Mouse (Mus musculus): ENCODE data around the gene Gstm7. TPM values are rescaled to one million over a fixed set of nuclear protein-coding genes. Genes with fewer than 3 reads are reported as not detected.
A peak's percentile ranks its signal among the peaks of the same experiment; 100 is the strongest.
"Not testable (repeated sequence)": the region's sequence is repeated elsewhere in the genome, so short reads cannot be mapped to it uniquely, and the experiment has no call there.

The Gstm7 gene
- polyA plus RNA-seq, 1 experiment from 2014 or later, result 38.9 TPM

GRCm38 (mm10) chr3:107916674-107917073 lies 14.9 kb downstream of the Gstm7 start:
- Histone ChIP-seq H3K4me2 (no peak overlapping the region), H3K27me3 (no peaks in the 10 kb centered on the region), H3K4me1 (replicated peaks) (no peaks in the 10 kb centered on the region), H3K27ac (no peak overlapping the region), H3K4me3 (replicated peaks) (no peak overlapping the region), H3K9ac (replicated peaks) (no peak overlapping the region), H3K36me3 (no peaks in the 10 kb centered on the region), H3K9me3 (no peaks in the 10 kb centered on the region)
- ATAC-seq (ENCODE audit: insufficient number of reproducible peaks, insufficient read depth, low FRiP score, low TSS enrichment, low read depth), result no peak
- WGBS, result 82% methylated on average over 15 of the region's 15 CpGs

DNA sequence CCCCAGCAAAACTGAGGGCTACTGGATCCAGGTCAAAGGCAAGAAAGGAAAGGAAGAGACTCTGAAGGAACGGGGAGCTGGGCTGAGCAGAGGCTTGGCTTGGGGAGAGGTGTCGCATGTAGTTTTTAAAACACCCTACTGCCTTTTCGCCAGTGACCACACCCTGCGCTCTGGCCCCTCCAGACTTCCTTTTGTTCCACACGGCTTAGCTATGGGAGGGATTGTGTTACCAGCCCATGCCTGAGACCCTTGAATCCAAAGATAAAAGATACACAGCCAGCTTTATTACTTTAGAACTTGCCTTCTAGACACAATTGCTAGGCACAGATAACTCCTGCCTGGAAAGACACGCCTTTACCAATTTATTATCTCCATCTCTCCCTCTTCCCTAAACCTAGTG lies 25.7 kb downstream of the Gstm7 start:
- no peak overlapping the region for H3K4me2 ChIP-seq
- H3K9ac ChIP-seq (replicated peaks), result no peak overlapping the region
- no peaks in the 10 kb centered on the region for H3K9me3 ChIP-seq
- H3K4me3 ChIP-seq (replicated peaks), result no peak overlapping the region
- no peaks in the 10 kb centered on the region for H3K27me3 ChIP-seq
- no peak for ATAC-seq (ENCODE audit: insufficient number of reproducible peaks, insufficient read depth, low FRiP score, low TSS enrichment, low read depth)
- WGBS, result 65% methylated on average over 6 of the region's 6 CpGs
- H3K36me3 ChIP-seq, result no peaks in the 10 kb centered on the region
- peaks cover 9% of the 10 kb centered on the region; the same call in 1 of the 2 replicates for H3K4me1 ChIP-seq (replicated peaks)
- no peak overlapping the region for H3K27ac ChIP-seq

DNA sequence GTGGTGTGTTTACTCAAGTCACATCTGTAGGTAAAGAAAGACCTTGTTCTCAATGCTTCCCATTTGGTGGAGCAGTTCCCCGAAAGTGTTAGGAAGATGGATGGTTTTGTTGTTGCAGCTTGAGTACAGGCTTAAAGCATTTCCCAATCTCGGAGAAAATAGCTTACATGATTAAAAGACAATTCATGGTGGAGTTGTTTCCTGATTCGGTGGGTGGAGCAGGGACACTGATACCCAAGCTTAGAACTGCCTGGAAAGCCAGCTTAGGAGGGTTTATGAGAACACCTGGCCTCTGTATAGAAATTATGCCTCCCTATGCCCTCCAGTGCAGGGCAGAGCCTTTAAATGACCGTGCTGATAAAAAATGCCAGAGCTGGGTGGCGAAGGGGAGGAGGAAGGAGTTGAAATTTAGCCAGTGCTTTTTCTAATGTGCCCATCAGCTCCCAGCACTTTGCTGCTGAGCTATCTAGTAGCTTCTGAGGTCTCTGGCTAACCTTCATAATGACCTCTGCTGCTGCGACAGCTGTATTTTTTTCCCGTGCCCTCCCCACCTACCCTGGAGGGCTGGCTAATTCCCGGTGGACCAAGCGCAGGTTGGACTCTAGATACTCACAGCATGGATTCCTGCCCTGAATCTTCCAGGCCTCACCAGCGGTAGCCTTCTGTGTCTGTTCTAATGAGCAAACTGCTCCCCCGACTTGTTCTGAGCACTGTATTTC lies 30.5 kb downstream of the Gstm7 start:
- WGBS, result 52% methylated on average over 11 of the region's 11 CpGs
- no peak for ATAC-seq (ENCODE audit: insufficient number of reproducible peaks, insufficient read depth, low FRiP score, low TSS enrichment, low read depth)
- Histone ChIP-seq H3K27ac (no peak overlapping the region), H3K9me3 (no peaks in the 10 kb centered on the region), H3K4me2 (no peak overlapping the region), H3K9ac (replicated peaks) (no peak overlapping the region), H3K27me3 (no peaks in the 10 kb centered on the region), H3K36me3 (peaks cover 24% of the 10 kb centered on the region), H3K4me1 (replicated peaks) (peaks cover 16% of the 10 kb centered on the region), H3K4me3 (replicated peaks) (no peak overlapping the region)

- 91% methylated on average over 13 of the region's 13 CpGs for WGBS
Measured at GRCm38 (mm10) chr3:107898691-107899090, 32.9 kb downstream of the Gstm7 start.

DNA sequence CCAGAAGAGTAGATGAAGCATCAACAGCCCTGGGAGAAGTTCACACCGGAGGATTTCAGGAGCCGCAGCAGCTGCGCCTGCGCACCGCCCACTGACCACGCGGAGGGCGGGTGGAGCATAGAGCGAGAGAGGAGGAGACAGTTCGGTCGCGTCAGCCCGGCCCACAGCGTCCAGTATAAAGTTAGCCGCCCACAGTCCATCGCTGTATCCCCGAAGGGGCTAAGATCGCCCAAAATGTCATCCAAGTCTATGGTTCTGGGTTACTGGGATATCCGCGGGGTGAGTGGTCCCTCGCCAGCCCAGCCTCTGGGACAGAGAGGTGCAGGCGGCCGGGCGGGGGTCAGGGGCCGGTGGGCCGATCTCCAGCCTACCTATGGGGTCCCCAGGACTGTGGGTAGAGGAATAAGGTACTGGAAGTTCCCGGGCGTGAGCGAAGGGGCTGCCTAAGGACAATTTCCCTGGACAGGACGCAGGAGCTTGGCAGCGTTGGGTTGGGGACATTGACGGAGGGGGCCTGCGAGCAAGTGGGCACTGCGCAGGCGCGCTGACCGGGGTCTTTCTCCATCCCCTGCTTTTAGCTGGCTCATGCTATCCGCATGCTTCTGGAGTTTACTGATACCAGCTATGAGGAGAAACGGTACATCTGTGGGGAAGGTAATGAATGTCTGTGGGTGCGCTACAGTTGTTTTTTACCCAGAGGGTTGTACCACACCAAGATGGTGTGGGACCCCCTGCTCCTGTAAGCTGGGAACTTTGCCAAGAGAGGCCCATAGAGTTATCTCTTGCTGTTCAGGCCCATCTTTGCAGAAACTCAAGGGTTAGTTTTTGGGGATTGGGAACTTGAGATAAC lies 35.7 kb downstream of the Gstm7 start, which contains the start of gene Gstm5:
TSS of gene Gstm5 (plus strand) at position 102 of the 850 bp plus-strand sequence.
- ATAC-seq (ENCODE audit: insufficient number of reproducible peaks, insufficient read depth, low FRiP score, low TSS enrichment, low read depth), result peak; percentile 92
- Histone ChIP-seq H3K9ac (replicated peaks) (peak within 1 kb of the TSS; percentile 76), H3K9me3 (no peaks in the 10 kb centered on the region), H3K4me1 (replicated peaks) (peaks cover 13% of the 10 kb centered on the region), H3K27me3 (no peaks in the 10 kb centered on the region), H3K36me3 (peaks cover 24% of the 10 kb centered on the region), H3K4me2 (peak within 1 kb of the TSS; percentile 60), H3K27ac (peak within 1 kb of the TSS; percentile 50; the same call in 1 of the 2 replicates), H3K4me3 (replicated peaks) (peak within 1 kb of the TSS; percentile 61)
- WGBS, result 7% methylated on average over 40 of the region's 40 CpGs

More at GRCm38 (mm10) chr3:107898691-107899090, 32.9 kb downstream of the Gstm7 start:
- Histone ChIP-seq H3K4me2 (no peak overlapping the region), H3K27ac (no peak overlapping the region), H3K4me1 (replicated peaks) (peaks cover 23% of the 10 kb centered on the region), H3K9me3 (no peaks in the 10 kb centered on the region), H3K27me3 (no peaks in the 10 kb centered on the region), H3K36me3 (peaks cover 24% of the 10 kb centered on the region), H3K9ac (replicated peaks) (no peak overlapping the region), H3K4me3 (replicated peaks) (no peak overlapping the region)
- ATAC-seq (ENCODE audit: insufficient number of reproducible peaks, insufficient read depth, low FRiP score, low TSS enrichment, low read depth), result no peak

DNA sequence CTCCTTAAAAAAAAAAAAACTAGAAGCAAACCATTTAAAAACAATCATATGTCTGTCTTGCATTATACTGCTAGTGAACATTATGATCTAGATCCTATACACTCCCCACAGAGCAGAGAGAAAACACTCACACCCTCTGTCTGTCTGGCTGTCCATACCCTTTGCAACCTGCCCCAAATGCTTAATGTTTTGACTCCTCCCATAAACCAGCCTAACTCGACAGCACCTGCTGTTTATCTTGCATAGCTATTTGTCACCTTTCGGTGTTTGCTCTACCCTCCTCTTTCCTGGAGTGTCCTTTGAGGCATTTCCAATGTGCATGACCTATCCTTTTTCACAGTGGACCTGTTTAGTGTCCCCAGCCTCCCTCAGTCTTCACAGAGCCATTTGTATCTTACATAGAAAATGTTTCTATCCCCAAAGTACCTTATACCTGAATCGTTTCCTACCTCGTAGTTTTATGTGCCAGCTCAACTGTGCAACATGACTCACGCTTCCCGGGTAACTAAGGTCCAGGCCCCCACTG lies 36.4 kb downstream of the Gstm7 start:
- Histone ChIP-seq H3K4me3 (replicated peaks) (peak overlapping the region; percentile 61), H3K9me3 (no peaks in the 10 kb centered on the region), H3K27ac (no peak overlapping the region; the same call in 1 of the 2 replicates), H3K27me3 (no peaks in the 10 kb centered on the region), H3K9ac (replicated peaks) (peak overlapping the region; percentile 76), H3K36me3 (peaks cover 24% of the 10 kb centered on the region), H3K4me1 (replicated peaks) (peaks cover 13% of the 10 kb centered on the region), H3K4me2 (peak overlapping the region; percentile 60)
- WGBS, result 9% methylated on average over 6 of the region's 6 CpGs
- ATAC-seq (ENCODE audit: insufficient number of reproducible peaks, insufficient read depth, low FRiP score, low TSS enrichment, low read depth), result peak; percentile 17; the same call in 1 of the 2 replicates

DNA sequence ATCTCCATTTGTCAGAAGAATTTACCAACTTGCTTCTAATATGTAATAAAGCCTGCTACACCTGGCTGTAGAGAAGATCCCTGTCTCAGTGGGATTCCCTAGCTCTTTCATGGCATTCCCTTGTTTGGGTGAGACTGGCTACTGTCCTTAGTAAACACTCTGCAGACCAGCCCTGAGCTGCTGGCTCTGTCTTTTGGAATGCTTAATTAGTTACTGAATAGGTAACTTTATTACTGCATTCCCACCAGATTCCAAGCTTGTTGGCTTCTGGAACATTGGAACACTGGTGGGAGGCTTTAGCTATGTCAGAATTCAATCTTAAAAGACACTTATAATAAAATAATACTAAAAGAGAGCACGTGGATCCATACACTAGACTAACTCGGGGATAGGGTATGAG lies 42.4 kb downstream of the Gstm7 start:
- not testable (repeated sequence) for H3K9me3 ChIP-seq; H3K9ac ChIP-seq (replicated peaks); ATAC-seq (ENCODE audit: insufficient number of reproducible peaks, insufficient read depth, low FRiP score, low TSS enrichment, low read depth); H3K4me3 ChIP-seq (replicated peaks); H3K27me3 ChIP-seq; H3K4me1 ChIP-seq (replicated peaks); H3K36me3 ChIP-seq; H3K27ac ChIP-seq; H3K4me2 ChIP-seq
- 81% methylated on average over 2 of the region's 2 CpGs for WGBS

DNA sequence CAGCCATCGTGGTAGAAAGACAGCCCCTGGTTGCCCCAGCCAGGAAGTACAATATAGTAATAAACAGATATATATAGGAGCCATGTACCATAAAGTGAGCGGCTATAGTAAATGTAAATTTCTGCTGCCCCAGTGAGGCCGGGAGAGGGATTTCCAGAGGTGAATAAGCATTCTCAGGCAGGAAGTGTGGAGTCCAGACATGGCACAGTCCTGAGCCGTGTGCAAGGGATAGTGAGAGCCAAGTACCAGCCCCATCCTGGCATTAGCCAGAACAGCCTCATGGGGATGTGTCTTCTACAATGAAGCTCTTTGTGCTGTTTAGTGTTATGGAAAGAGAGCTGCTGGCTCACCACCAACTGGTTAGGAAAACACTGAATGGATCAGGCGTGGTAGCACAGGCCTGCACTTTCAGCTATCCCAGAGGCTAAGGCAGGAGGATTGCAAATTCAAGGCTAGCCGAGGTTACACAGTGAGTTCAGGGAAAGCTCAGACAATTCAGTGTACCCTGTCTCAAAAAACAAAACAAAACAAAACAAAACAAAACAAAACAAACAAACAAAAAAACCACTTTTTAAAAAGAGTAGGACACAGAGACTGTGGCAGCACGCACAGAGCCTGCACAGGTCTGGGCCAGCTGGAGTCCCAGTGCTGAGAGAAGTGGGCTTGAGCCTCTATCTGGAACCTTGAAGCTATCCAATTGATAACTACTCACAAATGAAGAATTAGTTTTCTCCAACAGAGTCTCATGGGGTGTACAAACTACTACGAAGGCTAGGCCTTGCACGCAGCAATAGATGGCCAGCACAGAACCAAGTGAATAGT lies 43.7 kb downstream of the Gstm7 start:
- ATAC-seq (ENCODE audit: insufficient number of reproducible peaks, insufficient read depth, low FRiP score, low TSS enrichment, low read depth), result peak; percentile 66; the same call in 1 of the 2 replicates
- no peaks in the 10 kb centered on the region for H3K36me3 ChIP-seq
- H3K9me3 ChIP-seq, result peaks cover 4% of the 10 kb centered on the region; the same call in 1 of the 2 replicates
- H3K4me3 ChIP-seq (replicated peaks), result no peak overlapping the region
- H3K4me1 ChIP-seq (replicated peaks), result no peaks in the 10 kb centered on the region
- WGBS, result 86% methylated on average over 9 of the region's 9 CpGs
- no peak overlapping the region for H3K4me2 ChIP-seq
- no peaks in the 10 kb centered on the region for H3K27me3 ChIP-seq
- no peak overlapping the region for H3K9ac ChIP-seq (replicated peaks)
- no peak overlapping the region for H3K27ac ChIP-seq

GRCm38 (mm10) chr3:107877747-107878736 lies 53.6 kb downstream of the Gstm7 start:
- no peak for ATAC-seq (ENCODE audit: insufficient number of reproducible peaks, insufficient read depth, low FRiP score, low TSS enrichment, low read depth)
- no peak overlapping the region for H3K4me2 ChIP-seq
- 82% methylated on average over 12 of the region's 12 CpGs for WGBS

GRCm38 (mm10) chr3:107877005-107877404 lies 54.6 kb downstream of the Gstm7 start, which contains the start of gene Eps8l3:
Gene Eps8l3 (plus strand): TSS chr3:107877229.
- no peak within 1 kb of the TSS for H3K9ac ChIP-seq (replicated peaks)
- H3K4me3 ChIP-seq (replicated peaks), result no peak within 1 kb of the TSS
- H3K27ac ChIP-seq, result no peak within 1 kb of the TSS
- ATAC-seq (ENCODE audit: insufficient number of reproducible peaks, insufficient read depth, low FRiP score, low TSS enrichment, low read depth), result no peak
- H3K27me3 ChIP-seq, result no peaks in the 10 kb centered on the region
- H3K4me1 ChIP-seq (replicated peaks), result peaks cover 7% of the 10 kb centered on the region; the same call in 1 of the 2 replicates
- H3K4me2 ChIP-seq, result no peak within 1 kb of the TSS
- WGBS, result 86% methylated on average over 5 of the region's 5 CpGs
- H3K36me3 ChIP-seq, result no peaks in the 10 kb centered on the region
- H3K9me3 ChIP-seq, result no peaks in the 10 kb centered on the region

More at GRCm38 (mm10) chr3:107877747-107878736, 53.6 kb downstream of the Gstm7 start:
- H3K36me3 ChIP-seq, result no peaks in the 10 kb centered on the region
- H3K27ac ChIP-seq, result no peak overlapping the region
- H3K27me3 ChIP-seq, result no peaks in the 10 kb centered on the region
- H3K4me1 ChIP-seq (replicated peaks), result peaks cover 7% of the 10 kb centered on the region; the same call in 1 of the 2 replicates
- no peaks in the 10 kb centered on the region for H3K9me3 ChIP-seq
- H3K9ac ChIP-seq (replicated peaks), result no peak overlapping the region
- H3K4me3 ChIP-seq (replicated peaks), result no peak overlapping the region

Measured in limb, embryonic 12.5 days (tissue).